11 mouse cellular contexts compared by ENCODE assay signal in the genomic region with DNA sequence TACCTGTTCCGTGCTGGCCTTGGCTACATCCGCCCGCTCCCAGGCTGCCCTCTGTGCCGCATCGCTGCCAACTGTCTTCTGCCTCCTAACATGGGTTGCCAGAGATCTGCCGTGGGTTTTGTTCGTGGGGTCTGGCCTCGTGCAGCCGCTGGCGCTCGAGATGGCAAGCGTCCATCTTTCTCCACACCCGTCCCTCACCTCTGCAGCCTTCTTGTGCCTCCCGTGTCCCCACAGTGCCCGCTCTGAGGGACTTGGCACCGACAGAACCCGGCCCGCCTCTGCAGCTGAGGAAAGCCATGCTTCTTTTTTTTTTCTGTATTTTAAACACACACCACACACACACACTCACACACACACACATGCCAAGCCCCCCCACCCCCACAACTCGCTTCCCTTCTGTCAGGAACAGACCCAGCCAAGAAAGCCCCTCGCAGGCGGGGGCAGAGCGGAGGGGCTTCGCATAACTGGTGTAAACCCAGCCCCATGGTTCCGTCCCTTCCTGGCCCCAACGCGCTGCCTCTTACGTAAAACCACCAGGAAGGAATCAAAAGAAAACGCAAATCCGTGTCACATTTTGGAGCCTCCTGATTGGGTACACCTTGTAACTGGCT. TPM values are rescaled to one million over a fixed set of nuclear protein-coding genes. Genes with fewer than 3 reads are reported as not detected.
DNase-seq lines count a peak whose midpoint lies in the region; ATAC-seq and TF ChIP-seq lines count a peak whose summit lies in the region.
"Had no signal": no experiment of that assay in that cellular context is flagged by ENCODE, and none has a peak within 500 bp of the region (broad histone marks: within the 10 kb centered on the region; RNA-seq: fewer than 3 reads in every experiment).

No protein-coding gene starts in this region.

- no peaks in the 10 kb centered on the region for H3K27me3 ChIP-seq in cerebellum, adult 2 months (ENCODE audit: control insufficient read depth, insufficient read depth, low read length)
- no peaks in the 10 kb centered on the region for H3K27me3 ChIP-seq in hindbrain, postnatal 0 days (ENCODE audit: insufficient read depth, low read length)
- peaks cover 3% of the 10 kb centered on the region; the same call in 1 of the 2 replicates for H3K27me3 ChIP-seq in midbrain, postnatal 0 days (ENCODE audit: insufficient read depth, low read length)
- no peaks in the 10 kb centered on the region for H3K27me3 ChIP-seq in heart, adult 2 months (ENCODE audit: control insufficient read depth, insufficient read depth, low read length)
- no peaks in the 10 kb centered on the region for H3K27me3 ChIP-seq in intestine, postnatal 0 days (replicated peaks; ENCODE audit: control insufficient read depth, insufficient read depth, low read length)

- intact Hi-C loops in heart, adult 2 months (cut with DNase I), result no loop called here

- 7% methylated on average over 29 of the region's 29 CpGs for WGBS in cerebellum, adult 2 months
- 40% methylated on average over 29 of the region's 29 CpGs for WGBS in hindbrain, postnatal 0 days
- 70% methylated on average over 29 of the region's 29 CpGs for WGBS in midbrain, postnatal 0 days
- WGBS in heart, adult 2 months, result 79% methylated on average over 29 of the region's 29 CpGs
- WGBS in intestine, postnatal 0 days, result 83% methylated on average over 29 of the region's 29 CpGs

- H3K36me3 ChIP-seq in hindbrain, postnatal 0 days (ENCODE audit: insufficient read depth, low read length), result no peaks in the 10 kb centered on the region
- H3K36me3 ChIP-seq in midbrain, postnatal 0 days (ENCODE audit: insufficient read depth, low read length), result no peaks in the 10 kb centered on the region
- H3K36me3 ChIP-seq in heart, adult 2 months (ENCODE audit: control insufficient read depth, insufficient read depth, low read length), result no peaks in the 10 kb centered on the region
- H3K36me3 ChIP-seq in intestine, postnatal 0 days (ENCODE audit: control insufficient read depth, insufficient read depth), result no peaks in the 10 kb centered on the region
- H3K36me3 ChIP-seq: limb, embryonic 15.5 days had no signal

- peak overlapping the region; percentile 47 for H3K9ac ChIP-seq in hindbrain, postnatal 0 days (replicated peaks; ENCODE audit: low read length)
- H3K9ac ChIP-seq in midbrain, postnatal 0 days (replicated peaks; ENCODE audit: low read length, poor library complexity, severe bottlenecking), result no peak overlapping the region; the same call in 1 of the 2 replicates
- no peak overlapping the region for H3K9ac ChIP-seq in heart, adult 2 months (ENCODE audit: low read depth, low read length)
- H3K9ac ChIP-seq in intestine, postnatal 0 days (ENCODE audit: low read depth, low read length), result no peak overlapping the region
- H3K9ac ChIP-seq: limb, embryonic 15.5 days had no signal

- no peaks in the 10 kb centered on the region for H3K9me3 ChIP-seq in hindbrain, postnatal 0 days (ENCODE audit: low read length)
- no peaks in the 10 kb centered on the region for H3K9me3 ChIP-seq in midbrain, postnatal 0 days (ENCODE audit: low read length)
- no peaks in the 10 kb centered on the region for H3K9me3 ChIP-seq in intestine, postnatal 0 days (ENCODE audit: control insufficient read depth)
- H3K9me3 ChIP-seq: limb, embryonic 15.5 days had no signal

- peak; percentile 90 for DNase-seq in brain, embryonic 14.5 days (ENCODE audit: low read depth)
- DNase-seq in cerebellum, adult 2 months, result peak; percentile 84 to 89
- DNase-seq in hindbrain, postnatal 0 days (ENCODE audit: low spot score), result peak; percentile 77
- DNase-seq in midbrain, postnatal 0 days (ENCODE audit: low spot score), result peak; percentile 79
- DNase-seq in heart, adult 2 months, result no peak
- DNase-seq in thymus, postnatal 10 days (ENCODE audit: low spot score in 2 of 2), result no peak
- DNase-seq: adrenal gland, postnatal 36 days; thymus, postnatal 25 days had no signal

- no peak for TF ChIP-seq EP300 in heart, adult 2 months (IDR thresholded peaks at IDR 0.05; ENCODE audit: insufficient read depth, low read depth, low read length)

- no peak for TF ChIP-seq POLR2A in brain, embryonic 14.5 days (IDR thresholded peaks at IDR 0.05; ENCODE audit: borderline replicate concordance, extremely low read depth, insufficient read depth, insufficient read length, poor library complexity, severe bottlenecking)
- TF ChIP-seq POLR2A in cerebellum, adult 2 months (IDR thresholded peaks at IDR 0.05; ENCODE audit: borderline replicate concordance, insufficient read depth, low read length), result peak; percentile 40; the same call in 1 of the 2 replicates
- TF ChIP-seq POLR2A in heart, adult 2 months (IDR thresholded peaks at IDR 0.05; ENCODE audit: insufficient read depth, low read depth, low read length), result no peak

- no peak for TF ChIP-seq CTCF in brain, embryonic 14.5 days (IDR thresholded peaks at IDR 0.05; ENCODE audit: borderline replicate concordance, extremely low read depth, insufficient read depth, insufficient read length)
- TF ChIP-seq CTCF in cerebellum, adult 2 months (IDR thresholded peaks at IDR 0.05; ENCODE audit: borderline replicate concordance, insufficient read depth, low read depth, low read length), result no peak
- no peak for TF ChIP-seq CTCF in hindbrain, postnatal 0 days (IDR thresholded peaks at IDR 0.05; ENCODE audit: low read depth)
- TF ChIP-seq CTCF in midbrain, postnatal 0 days (IDR thresholded peaks at IDR 0.05), result no peak
- no peak for TF ChIP-seq CTCF in heart, adult 2 months (IDR thresholded peaks at IDR 0.05)
- no peak for TF ChIP-seq CTCF in intestine, postnatal 0 days (IDR thresholded peaks at IDR 0.05; ENCODE audit: low read depth)

- peak overlapping the region; percentile 84 for H3K27ac ChIP-seq in cerebellum, adult 2 months (ENCODE audit: insufficient read depth, low read length)
- peak overlapping the region; percentile 84 for H3K27ac ChIP-seq in hindbrain, postnatal 0 days
- no peak overlapping the region for H3K27ac ChIP-seq in midbrain, postnatal 0 days (ENCODE audit: low read depth, low read length)
- H3K27ac ChIP-seq in heart, adult 2 months, result no peak overlapping the region
- no peak overlapping the region for H3K27ac ChIP-seq in intestine, postnatal 0 days (ENCODE audit: low read depth, low read length)
- H3K27ac ChIP-seq: limb, embryonic 15.5 days had no signal

- peak overlapping the region; percentile 52 for H3K4me2 ChIP-seq in hindbrain, postnatal 0 days (ENCODE audit: low read depth, low read length)
- H3K4me2 ChIP-seq in midbrain, postnatal 0 days (ENCODE audit: low read depth, low read length, poor library complexity, severe bottlenecking), result peak overlapping the region; percentile 29; the same call in 1 of the 2 replicates
- H3K4me2 ChIP-seq in intestine, postnatal 0 days (replicated peaks; ENCODE audit: low read depth), result no peak overlapping the region
- H3K4me2 ChIP-seq: limb, embryonic 15.5 days had no signal

- peak overlapping the region; percentile 66 for H3K4me3 ChIP-seq in cerebellum, adult 2 months (replicated peaks; ENCODE audit: insufficient read depth, low read depth, low read length)
- peak overlapping the region; percentile 35 for H3K4me3 ChIP-seq in hindbrain, postnatal 0 days (ENCODE audit: low read length)
- peak overlapping the region; percentile 19; the same call in 1 of the 2 replicates for H3K4me3 ChIP-seq in midbrain, postnatal 0 days (ENCODE audit: low read depth, low read length)
- no peak overlapping the region for H3K4me3 ChIP-seq in heart, adult 2 months
- no peak overlapping the region for H3K4me3 ChIP-seq in intestine, postnatal 0 days (ENCODE audit: low read depth, low read length)
- H3K4me3 ChIP-seq: limb, embryonic 15.5 days had no signal

- peak; percentile 64 for ATAC-seq in hindbrain, postnatal 0 days
- no peak for ATAC-seq in midbrain, postnatal 0 days (ENCODE audit: low FRiP score)
- no peak for ATAC-seq in intestine, postnatal 0 days
- ATAC-seq: intestine, embryonic 16.5 days had no signal

- no peaks in the 10 kb centered on the region for H3K79me2 ChIP-seq in heart, adult 2 months (replicated peaks; ENCODE audit: control insufficient read depth, insufficient read depth, low read length)

- peaks cover 26% of the 10 kb centered on the region for H3K4me1 ChIP-seq in cerebellum, adult 2 months (ENCODE audit: control insufficient read depth, insufficient read depth, low read length)
- peaks cover 20% of the 10 kb centered on the region for H3K4me1 ChIP-seq in hindbrain, postnatal 0 days (ENCODE audit: insufficient read depth, low read length)
- H3K4me1 ChIP-seq in midbrain, postnatal 0 days (ENCODE audit: insufficient read depth, low read length), result 0 out of 2 replicates have a peak, but pooled peaks cover 9% of the 10 kb centered on the region
- H3K4me1 ChIP-seq in heart, adult 2 months (ENCODE audit: control insufficient read depth, insufficient read depth, low read length), result no peaks in the 10 kb centered on the region
- H3K4me1 ChIP-seq in intestine, postnatal 0 days (replicated peaks; ENCODE audit: control insufficient read depth, insufficient read depth, low read length), result no peaks in the 10 kb centered on the region

RNA-seq across cellular contexts. Expression of a gene that starts 23.1 kb away (rescaled TPM):
- polyA plus RNA-seq in brain, embryonic 14.5 days (2012; rRNA removed), result 18.9 and 19.5 TPM in 2 replicates
- 33.0 and 33.6 TPM in 2 replicates for polyA plus RNA-seq in cerebellum, adult 2 months (2012; rRNA removed)
- 19.9 and 22.3 TPM in 2 replicates for total RNA-seq in hindbrain, postnatal 0 days (2014; rRNA removed)
- polyA plus RNA-seq in hindbrain, postnatal 0 days (2015; fragmentation: Nextera tagmentation; extraction: Ambion mirVana), result 18.6 and 20.6 TPM in 2 replicates
- total RNA-seq in midbrain, postnatal 0 days (2014; rRNA removed), result 22.1 and 22.7 TPM in 2 replicates
- polyA plus RNA-seq in midbrain, postnatal 0 days (2015; fragmentation: Nextera tagmentation; extraction: Ambion mirVana), result 18.8 and 18.9 TPM in 2 replicates
- total RNA-seq in heart, adult 2 months (2021), result 10 to 100 TPM; 25.1 to 29.6 TPM
- 25.6 and 33.6 TPM in 2 replicates for polyA plus RNA-seq in heart, adult 2 months (2012; rRNA removed)
- 22.8 and 22.9 TPM in 2 replicates for polyA plus RNA-seq in intestine, postnatal 0 days (2015; fragmentation: Nextera tagmentation; extraction: Ambion mirVana)

RNA-seq across cellular contexts. Expression of a gene that starts 53.3 kb away (rescaled TPM):
- 9.5 and 30.2 TPM in 2 replicates for polyA plus RNA-seq in brain, embryonic 14.5 days (2012; rRNA removed)
- polyA plus RNA-seq in cerebellum, adult 2 months (2012; rRNA removed), result 17.7 and 21.6 TPM in 2 replicates
- 9.2 and 10.0 TPM in 2 replicates for total RNA-seq in hindbrain, postnatal 0 days (2014; rRNA removed)
- polyA plus RNA-seq in hindbrain, postnatal 0 days (2015; fragmentation: Nextera tagmentation; extraction: Ambion mirVana), result 12.4 and 12.6 TPM in 2 replicates
- 11.1 and 11.8 TPM in 2 replicates for total RNA-seq in midbrain, postnatal 0 days (2014; rRNA removed)
- 13.3 and 15.9 TPM in 2 replicates for polyA plus RNA-seq in midbrain, postnatal 0 days (2015; fragmentation: Nextera tagmentation; extraction: Ambion mirVana)
- 10 to 100 TPM; 21.8 to 22.3 TPM for total RNA-seq in heart, adult 2 months (2021)
- 10.2 and 10.9 TPM in 2 replicates for polyA plus RNA-seq in heart, adult 2 months (2012; rRNA removed)
- 5.9 and 7.6 TPM in 2 replicates for polyA plus RNA-seq in intestine, postnatal 0 days (2015; fragmentation: Nextera tagmentation; extraction: Ambion mirVana)

Comparison
In these comparisons a context has a peak if more than half of its experiments do, and no peak if none do; other contexts are left out.
1. DNase-seq: peak in brain, embryonic 14.5 days (single experiment), cerebellum, adult 2 months (2 of 2), hindbrain, postnatal 0 days (single experiment) and midbrain, postnatal 0 days (single experiment); none in heart, adult 2 months (0 of 2) and thymus, postnatal 10 days (0 of 2).
2. H3K27ac ChIP-seq: peak in cerebellum, adult 2 months (single experiment) and hindbrain, postnatal 0 days (single experiment); none in midbrain, postnatal 0 days (single experiment), heart, adult 2 months (single experiment) and intestine, postnatal 0 days (single experiment).
3. H3K4me3 ChIP-seq: peak in cerebellum, adult 2 months (single experiment), hindbrain, postnatal 0 days (single experiment) and midbrain, postnatal 0 days (single experiment); none in heart, adult 2 months (single experiment) and intestine, postnatal 0 days (single experiment).